Mouse (Mus musculus): ENCODE data around the gene Slc26a8.

Slc26a8 gene

GRCm38 (mm10) chr17:28592998-28593397 is 97.0 kb downstream of the Slc26a8 start:
- DNase-seq (ENCODE audit: inconsistent ontology term): peak; percentile 79

GRCm38 (mm10) chr17:28591476-28591875 is 98.6 kb downstream of the Slc26a8 start:
- no peak for DNase-seq (ENCODE audit: inconsistent ontology term)

- DNase-seq (ENCODE audit: inconsistent ontology term): no peak
Measured at GRCm38 (mm10) chr17:28590596-28590995, 99.4 kb downstream of the Slc26a8 start.

- no peak for DNase-seq (ENCODE audit: inconsistent ontology term)
Measured at GRCm38 (mm10) chr17:28588591-28588990, 101.4 kb downstream of the Slc26a8 start.
